Mouse (Mus musculus): ENCODE measurements around the gene Cebpb. TPM values are rescaled to one million over a fixed set of nuclear protein-coding genes. Genes with fewer than 3 reads are reported as not detected.
A peak's percentile ranks its signal among the peaks of the same experiment; 100 is the strongest.

Cebpb gene
- polyA plus RNA-seq, 1 experiment from 2014 or later, result 27.5 TPM

GRCm38 (mm10) chr2:167692831-167693230 lies 4.1 kb downstream of the Cebpb start:
- H3K4me2 ChIP-seq (ENCODE audit: low read depth, low read length), result peak overlapping the region; percentile 76
- H3K4me1 ChIP-seq (ENCODE audit: insufficient read depth), result peaks cover 14% of the 10 kb centered on the region
- 56% methylated on average over 3 of the region's 3 CpGs for WGBS (ENCODE audit: insufficient replicate concordance)
- no peak overlapping the region for H3K9ac ChIP-seq (replicated peaks)
- no peak for ATAC-seq
- TF ChIP-seq CTCF (IDR thresholded peaks at IDR 0.05; ENCODE audit: low read depth) (no peak), EP300 (IDR thresholded peaks at IDR 0.05; ENCODE audit: low read depth) (no peak)
- no peak for DNase-seq
- no peak overlapping the region for H3K27ac ChIP-seq (ENCODE audit: low read depth)
- no peaks in the 10 kb centered on the region for H3K9me3 ChIP-seq (ENCODE audit: low read length)
- peak overlapping the region; percentile 78; the same call in 1 of the 2 replicates for H3K4me3 ChIP-seq (ENCODE audit: low read depth, low read length)
- H3K27me3 ChIP-seq (ENCODE audit: insufficient read depth, low read length), result peaks cover 3% of the 10 kb centered on the region; the same call in 1 of the 2 replicates
- peaks cover 10% of the 10 kb centered on the region; the same call in 1 of the 2 replicates for H3K36me3 ChIP-seq (replicated peaks; ENCODE audit: insufficient read depth, low read length)

GRCm38 (mm10) chr2:167693540-167693939 lies 4.8 kb downstream of the Cebpb start:
- 80% methylated on average over 2 of the region's 2 CpGs for WGBS (ENCODE audit: insufficient replicate concordance)
- no peak overlapping the region for H3K4me2 ChIP-seq (ENCODE audit: low read depth, low read length)
- DNase-seq, result no peak
- no peak overlapping the region for H3K4me3 ChIP-seq (ENCODE audit: low read depth, low read length)
- peaks cover 10% of the 10 kb centered on the region; the same call in 1 of the 2 replicates for H3K36me3 ChIP-seq (replicated peaks; ENCODE audit: insufficient read depth, low read length)
- no peak overlapping the region for H3K27ac ChIP-seq (ENCODE audit: low read depth)
- peaks cover 3% of the 10 kb centered on the region; the same call in 1 of the 2 replicates for H3K27me3 ChIP-seq (ENCODE audit: insufficient read depth, low read length)
- no peaks in the 10 kb centered on the region for H3K9me3 ChIP-seq (ENCODE audit: low read length)
- TF ChIP-seq CTCF (IDR thresholded peaks at IDR 0.05; ENCODE audit: low read depth) (no peak), EP300 (IDR thresholded peaks at IDR 0.05; ENCODE audit: low read depth) (no peak)
- no peak for ATAC-seq
- H3K9ac ChIP-seq (replicated peaks), result no peak overlapping the region
- H3K4me1 ChIP-seq (ENCODE audit: insufficient read depth), result peaks cover 12% of the 10 kb centered on the region; the same call in 1 of the 2 replicates

GRCm38 (mm10) chr2:167694244-167694643 lies 5.5 kb downstream of the Cebpb start:
- Histone ChIP-seq H3K4me3 (ENCODE audit: low read depth, low read length) (no peak overlapping the region), H3K4me2 (ENCODE audit: low read depth, low read length) (no peak overlapping the region), H3K27me3 (ENCODE audit: insufficient read depth, low read length) (0 out of 2 replicates have a peak, but pooled peaks cover 3% of the 10 kb centered on the region), H3K27ac (ENCODE audit: low read depth) (peak overlapping the region; percentile 39; the same call in 1 of the 2 replicates), H3K36me3 (replicated peaks; ENCODE audit: insufficient read depth, low read length) (peaks cover 10% of the 10 kb centered on the region; the same call in 1 of the 2 replicates), H3K9me3 (ENCODE audit: low read length) (no peaks in the 10 kb centered on the region), H3K9ac (replicated peaks) (no peak overlapping the region), H3K4me1 (ENCODE audit: insufficient read depth) (peaks cover 9% of the 10 kb centered on the region; the same call in 1 of the 2 replicates)
- 67% methylated on average over 1 of the region's 1 CpGs for WGBS (ENCODE audit: insufficient replicate concordance)
- no peak for DNase-seq
- no peak for TF ChIP-seq CTCF (IDR thresholded peaks at IDR 0.05; ENCODE audit: low read depth)
- TF ChIP-seq EP300 (IDR thresholded peaks at IDR 0.05; ENCODE audit: low read depth), result no peak
- no peak for ATAC-seq

GRCm38 (mm10) chr2:167694963-167695362 lies 6.2 kb downstream of the Cebpb start:
- H3K36me3 ChIP-seq (replicated peaks; ENCODE audit: insufficient read depth, low read length), result peaks cover 10% of the 10 kb centered on the region; the same call in 1 of the 2 replicates

GRCm38 (mm10) chr2:167695491-167695890 lies 6.8 kb downstream of the Cebpb start:
- DNase-seq (no peak), ATAC-seq (no peak)
- peaks cover 9% of the 10 kb centered on the region; the same call in 1 of the 2 replicates for H3K4me1 ChIP-seq (ENCODE audit: insufficient read depth)
- no peak overlapping the region for H3K4me2 ChIP-seq (ENCODE audit: low read depth, low read length)
- peaks cover 10% of the 10 kb centered on the region; the same call in 1 of the 2 replicates for H3K36me3 ChIP-seq (replicated peaks; ENCODE audit: insufficient read depth, low read length)
- H3K9me3 ChIP-seq (ENCODE audit: low read length), result no peaks in the 10 kb centered on the region
- H3K9ac ChIP-seq (replicated peaks), result no peak overlapping the region
- H3K4me3 ChIP-seq (ENCODE audit: low read depth, low read length), result no peak overlapping the region
- no peak for TF ChIP-seq EP300 (IDR thresholded peaks at IDR 0.05; ENCODE audit: low read depth)
- H3K27ac ChIP-seq (ENCODE audit: low read depth), result no peak overlapping the region
- 81% methylated on average over 14 of the region's 14 CpGs for WGBS (ENCODE audit: insufficient replicate concordance)
- no peaks in the 10 kb centered on the region for H3K27me3 ChIP-seq (ENCODE audit: insufficient read depth, low read length)

More at GRCm38 (mm10) chr2:167694963-167695362, 6.2 kb downstream of the Cebpb start:
- ATAC-seq (no peak), DNase-seq (no peak)
- WGBS (ENCODE audit: insufficient replicate concordance), result 81% methylated on average over 7 of the region's 7 CpGs
- no peak overlapping the region for H3K27ac ChIP-seq (ENCODE audit: low read depth)
- H3K27me3 ChIP-seq (ENCODE audit: insufficient read depth, low read length), result no peaks in the 10 kb centered on the region
- TF ChIP-seq EP300 (IDR thresholded peaks at IDR 0.05; ENCODE audit: low read depth), result no peak
- TF ChIP-seq CTCF (IDR thresholded peaks at IDR 0.05; ENCODE audit: low read depth), result no peak
- no peak overlapping the region for H3K9ac ChIP-seq (replicated peaks)
- H3K4me2 ChIP-seq (ENCODE audit: low read depth, low read length), result no peak overlapping the region
- H3K4me3 ChIP-seq (ENCODE audit: low read depth, low read length), result no peak overlapping the region
- peaks cover 9% of the 10 kb centered on the region; the same call in 1 of the 2 replicates for H3K4me1 ChIP-seq (ENCODE audit: insufficient read depth)
- H3K9me3 ChIP-seq (ENCODE audit: low read length), result no peaks in the 10 kb centered on the region

GRCm38 (mm10) chr2:167696143-167696542 lies 7.4 kb downstream of the Cebpb start:
- Histone ChIP-seq H3K36me3 (replicated peaks; ENCODE audit: insufficient read depth, low read length) (peaks cover 9% of the 10 kb centered on the region; the same call in 1 of the 2 replicates), H3K27me3 (ENCODE audit: insufficient read depth, low read length) (no peaks in the 10 kb centered on the region), H3K4me1 (ENCODE audit: insufficient read depth) (peaks cover 9% of the 10 kb centered on the region; the same call in 1 of the 2 replicates), H3K4me2 (ENCODE audit: low read depth, low read length) (no peak overlapping the region), H3K4me3 (ENCODE audit: low read depth, low read length) (no peak overlapping the region), H3K27ac (ENCODE audit: low read depth) (no peak overlapping the region), H3K9ac (replicated peaks) (no peak overlapping the region), H3K9me3 (ENCODE audit: low read length) (no peaks in the 10 kb centered on the region)
- no peak for ATAC-seq
- no peak for DNase-seq
- TF ChIP-seq CTCF (IDR thresholded peaks at IDR 0.05; ENCODE audit: low read depth) (no peak), EP300 (IDR thresholded peaks at IDR 0.05; ENCODE audit: low read depth) (no peak)
- WGBS (ENCODE audit: insufficient replicate concordance), result 89% methylated on average over 7 of the region's 7 CpGs

Data from liver, postnatal 0 days (tissue).